Mouse (Mus musculus) brain, embryonic 14.5 days (tissue): ENCODE measurements around the gene 4930407I10Rik. TPM values are rescaled to one million over a fixed set of nuclear protein-coding genes. Genes with fewer than 3 reads are reported as not detected.
A peak's percentile ranks its signal among the peaks of the same experiment; 100 is the strongest.

Source experiments
- DNase-seq: peaks from one replicate; pipeline ENCODE4 v3.0.0-alpha.2; 2011; ENCODE audit warnings: low read depth
- CTCF ChIP-seq: fragments of 200-500 bp; IDR thresholded peaks from 2 replicates; pipeline ENCODE4 v1.5.1; 2012; ENCODE audit warnings: inconsistent platforms, mild to moderate bottlenecking, moderate library complexity, borderline replicate concordance; ENCODE audit not compliant: insufficient read depth, insufficient read length; ENCODE audit errors: extremely low read depth
- POLR2A ChIP-seq: fragments of 200-500 bp; IDR thresholded peaks from 2 replicates; pipeline ENCODE4 v1.6.1; 2012; ENCODE audit warnings: mild to moderate bottlenecking, inconsistent platforms, borderline replicate concordance; ENCODE audit not compliant: poor library complexity, insufficient read depth, insufficient read length, severe bottlenecking; ENCODE audit errors: extremely low read depth
- polyA plus RNA-seq: library from polyadenylated mRNA; depleted of rRNA; stranded (reverse); fragments of >200 nt; gene quantifications from 2 replicates; pipeline ENCODE4 v1.2.3, GENCODE M21; 2012; rRNA removed

The 4930407I10Rik gene
- 0.01 TPM in 1 of 2 replicates, not detected in the other for polyA plus RNA-seq

DNA sequence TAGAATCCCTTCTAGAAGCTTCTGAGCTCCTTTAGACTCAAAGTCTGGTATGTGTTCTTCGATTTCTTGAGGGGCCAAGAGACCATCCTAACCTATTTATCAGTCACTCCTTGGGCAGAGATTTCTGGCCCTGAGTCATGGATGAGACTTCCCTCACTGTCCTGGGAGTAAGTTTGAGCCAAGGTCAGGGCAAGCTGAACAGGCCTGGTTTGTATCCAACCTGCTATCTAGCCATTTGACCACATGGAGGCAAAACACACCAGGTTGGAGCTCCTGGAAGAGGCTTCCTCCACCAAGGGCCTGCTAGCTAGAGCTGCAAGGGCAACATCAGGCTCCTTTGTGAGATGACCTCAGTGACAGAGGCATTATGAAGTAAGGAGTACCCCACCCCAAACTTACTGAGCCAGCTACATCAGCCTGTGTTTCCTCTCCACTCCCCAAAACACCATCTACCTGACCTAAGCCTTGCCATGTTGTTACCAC is at the start of gene 4930407I10Rik:
TSS of gene 4930407I10Rik (plus strand) at position 433 of the 483 bp plus-strand sequence.
- TF ChIP-seq CTCF (no peak), POLR2A (no peak)

DNA sequence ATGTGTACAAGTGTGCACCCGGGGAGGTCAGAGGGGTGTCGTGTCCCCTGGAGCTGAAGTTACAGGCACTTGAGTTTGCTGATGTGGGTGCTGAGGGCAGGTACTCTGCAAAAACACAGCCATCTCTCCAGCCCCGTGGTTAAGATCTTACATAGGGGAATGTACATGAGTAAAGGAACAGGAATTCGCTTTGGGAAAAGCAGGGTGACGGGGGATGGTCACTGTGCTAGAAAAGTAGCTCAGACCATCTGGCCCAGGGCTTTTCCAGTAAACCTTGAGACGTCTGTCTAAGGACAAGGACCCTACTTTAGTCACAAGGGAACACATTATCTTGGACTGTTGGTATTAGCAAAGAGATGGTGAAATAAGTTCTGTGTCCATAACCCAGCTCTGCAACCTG is 47.0 kb upstream of the 4930407I10Rik start:
- DNase-seq, result no peak
- no peak for TF ChIP-seq POLR2A
- no peak for TF ChIP-seq CTCF

More for the DNA sequence above, at the start of gene 4930407I10Rik:
- DNase-seq, result no peak

DNA sequence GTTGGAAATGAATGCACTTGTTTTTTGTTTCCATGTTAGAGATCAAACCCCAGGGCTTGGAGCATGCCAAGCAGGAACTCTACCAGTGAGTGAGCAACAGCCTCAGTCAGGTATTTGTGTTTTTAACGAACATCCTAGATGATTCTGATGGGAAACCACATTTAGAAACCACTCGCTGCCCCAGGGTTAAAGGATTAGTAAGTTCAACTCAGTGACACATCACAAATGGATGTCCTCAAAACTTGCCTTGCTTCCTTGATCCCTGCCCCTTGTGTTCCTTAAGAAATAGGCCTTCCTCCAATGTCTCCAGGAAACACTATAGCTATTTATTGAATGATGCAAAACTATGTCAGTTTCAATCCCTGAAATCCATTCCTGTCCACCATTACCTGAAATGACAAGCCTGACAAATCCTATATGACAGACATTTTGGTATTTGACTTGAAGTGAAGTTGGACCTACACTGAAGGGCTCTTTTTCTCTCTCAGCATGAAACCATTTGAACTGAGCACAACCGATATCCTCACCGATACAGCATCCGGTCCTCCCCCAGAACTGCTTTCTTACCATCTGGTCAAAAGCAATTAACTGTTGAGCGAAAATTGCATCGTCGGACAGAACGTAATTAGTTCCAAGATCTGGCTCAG is 44.1 kb upstream of the 4930407I10Rik start:
- DNase-seq, result no peak
- TF ChIP-seq POLR2A, result no peak
- no peak for TF ChIP-seq CTCF

DNA sequence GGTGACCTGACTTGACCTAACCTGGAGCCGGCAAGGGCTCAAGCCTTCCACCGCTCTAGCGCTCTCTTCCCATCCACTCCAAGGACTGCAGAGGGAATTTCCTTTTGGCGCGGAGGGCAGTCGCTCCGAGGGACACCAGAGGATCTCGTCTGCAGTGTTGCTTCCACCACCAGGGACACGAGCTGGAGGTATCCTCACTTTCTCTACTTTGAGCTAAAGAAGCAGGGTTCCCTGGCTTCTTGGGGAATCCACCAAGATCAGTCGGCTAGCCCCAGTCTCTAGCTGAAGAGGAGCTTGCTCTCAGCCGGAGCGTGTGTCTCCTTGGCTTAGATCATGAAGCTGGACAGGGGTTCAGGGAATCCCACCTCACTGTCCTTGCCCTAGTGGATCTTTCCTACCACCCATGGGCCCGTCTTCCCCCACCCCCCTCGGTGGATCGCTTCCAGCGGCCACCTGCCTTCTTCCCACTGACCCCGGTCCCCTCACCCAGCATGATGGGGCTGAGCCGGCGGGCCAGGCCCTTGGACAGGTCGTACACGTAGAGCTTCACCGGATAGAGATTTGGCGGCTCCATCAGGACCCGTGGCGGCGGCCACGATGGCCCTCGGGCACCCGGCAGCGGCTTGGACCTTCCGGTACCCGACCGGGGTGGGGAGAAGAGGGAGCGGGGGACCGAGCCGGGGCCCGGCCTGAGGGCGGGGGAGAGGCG is 43.4 kb upstream of the 4930407I10Rik start:
- peak; percentile 23; the same call in 1 of the 2 replicates for TF ChIP-seq CTCF
- TF ChIP-seq POLR2A, result no peak
- peak; percentile 44 for DNase-seq

DNA sequence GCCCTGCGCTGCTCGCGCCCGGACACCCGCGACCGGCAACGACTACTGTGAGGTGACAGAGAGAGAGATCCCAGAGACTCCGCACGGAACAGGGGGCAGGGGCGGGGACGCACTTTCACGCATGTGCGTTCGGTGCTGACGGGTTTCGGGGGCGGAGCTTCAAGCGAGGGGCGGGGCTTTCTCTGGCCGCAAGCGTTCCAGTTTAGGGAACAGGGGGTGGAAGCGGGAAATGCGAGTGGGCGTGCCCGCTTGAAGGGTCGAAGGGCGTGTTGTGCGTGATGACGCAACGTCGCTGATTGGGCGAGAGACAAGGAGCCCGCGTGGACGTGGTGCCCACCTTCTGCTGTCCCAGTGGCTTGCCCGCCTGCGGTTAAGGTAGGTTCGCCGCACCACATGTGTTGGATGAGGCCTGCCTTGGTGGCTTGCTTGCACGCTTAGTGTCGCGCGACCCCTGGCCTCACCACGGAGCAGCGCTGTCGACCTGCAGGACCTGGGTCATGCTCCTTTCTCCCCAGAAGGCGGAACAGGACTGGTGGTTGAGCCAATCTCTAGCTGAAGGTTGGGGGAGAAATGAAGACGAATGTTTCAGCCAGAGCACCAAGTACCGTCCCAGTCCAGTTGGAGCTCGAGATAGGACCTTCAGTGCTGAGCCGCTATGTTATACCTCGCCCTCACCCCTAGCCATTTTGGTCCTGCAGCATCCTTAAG is 42.7 kb upstream of the 4930407I10Rik start:
- TF ChIP-seq POLR2A (peak; percentile 49; the same call in 1 of the 2 replicates), CTCF (peak; percentile 11; the same call in 1 of the 2 replicates)
- peak; percentile 99 for DNase-seq

DNA sequence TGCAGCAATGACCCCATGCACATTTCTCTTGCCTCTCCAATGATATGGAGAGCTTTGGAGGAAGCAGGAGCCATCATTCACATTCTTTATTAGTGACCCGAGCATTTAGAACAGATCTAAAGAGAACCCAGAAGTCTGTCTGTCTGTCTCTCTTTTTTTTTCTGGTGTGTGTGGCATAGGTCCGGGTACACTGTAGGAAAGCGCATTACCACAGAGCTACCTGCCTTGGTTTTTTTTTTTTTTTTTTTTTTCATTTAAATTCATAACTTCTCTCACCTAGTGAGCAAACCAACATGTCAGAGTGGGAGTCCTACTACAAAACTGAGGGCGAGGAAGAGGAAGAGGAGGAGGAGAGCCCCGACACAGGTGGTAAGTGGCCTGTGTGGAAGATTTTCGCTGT is 42.1 kb upstream of the 4930407I10Rik start:
- DNase-seq, result no peak
- TF ChIP-seq CTCF (no peak), POLR2A (no peak)

DNA sequence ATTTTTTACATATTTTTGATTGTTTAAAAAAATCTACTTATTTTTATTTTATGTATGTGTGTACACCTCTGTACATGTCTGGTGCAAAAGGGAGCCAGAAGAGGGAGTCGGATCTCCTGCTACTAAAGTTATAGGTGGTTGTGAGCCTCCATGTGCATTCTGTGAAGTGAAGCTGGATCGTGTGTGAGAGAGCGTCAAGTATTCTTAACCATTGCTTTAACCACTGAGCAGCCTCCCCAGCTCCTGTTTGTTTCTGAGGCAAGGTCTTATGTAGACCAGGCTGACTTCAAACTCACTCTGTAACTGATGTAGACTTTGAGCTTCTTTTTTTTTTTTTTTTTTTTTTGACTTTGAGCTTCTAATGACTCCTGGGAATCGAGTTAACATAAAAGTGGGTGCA is 41.5 kb upstream of the 4930407I10Rik start:
- no peak for TF ChIP-seq CTCF
- no peak for TF ChIP-seq POLR2A
- DNase-seq, result no peak

DNA sequence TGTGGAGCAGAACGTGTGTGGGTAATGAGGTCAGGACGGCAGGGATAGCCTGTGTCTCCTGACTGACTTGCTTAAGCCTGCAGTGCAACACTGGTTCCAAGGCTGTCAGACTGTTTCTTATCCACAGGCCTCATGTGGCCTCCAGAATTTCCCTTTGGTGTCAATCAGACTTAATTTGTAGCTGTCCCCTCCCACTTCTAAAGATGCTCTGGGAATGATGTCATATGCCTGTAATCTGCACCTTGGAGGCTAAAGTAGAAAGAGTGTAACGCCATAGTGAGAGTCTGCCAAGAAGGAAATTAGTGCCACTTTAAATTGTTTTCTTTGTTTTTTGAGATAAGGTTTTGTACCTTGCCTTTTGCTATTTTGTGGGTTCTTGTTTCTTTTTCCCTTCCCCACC is 39.7 kb upstream of the 4930407I10Rik start:
- DNase-seq, result no peak
- TF ChIP-seq POLR2A (no peak), CTCF (no peak)

DNA sequence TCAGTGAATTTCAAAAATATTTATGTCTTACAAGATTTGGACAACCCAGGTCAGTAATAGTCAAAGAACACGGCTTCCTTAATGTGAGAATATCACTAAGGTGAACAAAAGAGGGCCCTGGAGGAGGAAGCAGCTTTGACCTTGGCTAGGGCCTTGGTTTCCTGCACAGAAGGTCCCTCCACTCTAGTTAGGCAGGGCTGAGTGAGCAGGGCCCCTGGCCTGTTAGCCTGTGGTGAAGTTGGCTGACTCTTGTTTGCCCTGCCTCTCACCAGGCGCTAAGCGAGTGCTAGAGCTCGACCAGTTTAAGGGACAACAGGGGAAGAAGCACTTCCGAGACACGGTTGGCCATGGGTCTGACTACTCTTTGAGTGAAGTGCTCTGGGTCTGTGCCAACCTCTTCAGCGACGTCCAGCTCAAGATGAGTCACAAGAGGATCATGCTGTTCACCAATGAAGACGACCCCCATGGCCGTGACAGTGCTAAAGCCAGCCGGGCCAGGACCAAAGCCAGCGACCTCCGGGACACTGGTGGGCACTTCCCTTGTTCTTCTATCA is 36.3 kb upstream of the 4930407I10Rik start:
- no peak for DNase-seq
- TF ChIP-seq POLR2A, result no peak
- TF ChIP-seq CTCF, result no peak

DNA sequence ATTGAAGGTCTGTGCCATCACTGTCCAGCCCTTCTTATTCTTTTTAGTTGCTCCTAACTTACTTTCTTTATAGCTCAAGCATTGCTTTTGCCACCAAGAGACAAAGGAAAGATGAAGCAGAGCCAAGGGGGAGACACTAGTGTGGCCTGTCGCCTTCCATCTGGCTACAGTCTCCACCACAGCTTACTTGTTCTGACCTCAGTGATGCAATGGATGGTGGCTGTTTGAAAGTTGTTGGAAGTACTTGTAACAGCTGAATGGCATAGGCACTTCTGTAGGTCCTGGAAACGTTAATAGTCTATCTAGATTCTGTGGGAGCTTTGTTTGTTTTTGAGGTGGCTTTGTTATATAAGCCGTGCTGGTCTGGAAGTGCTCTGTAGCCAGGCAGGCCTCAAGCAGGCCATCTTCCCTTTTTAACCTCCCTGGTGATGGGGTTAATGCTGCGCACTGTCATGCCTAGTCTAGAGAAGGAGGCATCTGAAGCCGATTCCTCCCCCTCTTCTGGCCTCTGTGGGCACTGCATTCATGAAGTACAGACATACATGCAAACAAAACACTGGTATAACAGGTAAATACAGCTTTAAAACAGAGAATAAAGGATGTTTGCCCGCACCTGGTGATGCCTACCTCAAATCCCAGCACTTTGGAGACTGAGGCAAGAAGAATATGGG is 34.9 kb upstream of the 4930407I10Rik start:
- no peak for TF ChIP-seq CTCF
- TF ChIP-seq POLR2A, result no peak

DNA sequence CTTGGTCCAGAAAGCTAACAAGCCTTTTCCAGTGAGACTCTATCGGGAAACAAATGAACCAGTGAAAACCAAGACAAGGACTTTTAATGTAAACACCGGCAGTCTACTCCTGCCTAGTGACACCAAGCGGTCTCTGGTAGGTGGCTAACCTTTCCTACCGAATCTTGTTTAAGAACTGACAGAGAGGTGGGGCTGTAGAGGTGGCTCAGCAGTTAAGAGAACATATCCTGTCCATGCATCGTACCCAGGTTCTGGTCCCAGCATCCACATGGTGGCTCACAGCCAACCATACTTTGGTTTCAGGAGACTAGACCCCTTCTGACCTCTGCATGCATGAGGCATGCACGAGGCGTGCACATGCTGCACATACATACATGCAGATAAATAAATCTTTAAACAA is 31.7 kb upstream of the 4930407I10Rik start:
- TF ChIP-seq CTCF, result no peak
- TF ChIP-seq POLR2A, result no peak
- DNase-seq, result no peak

More for the DNA sequence above, 34.9 kb upstream of the 4930407I10Rik start:
- no peak for DNase-seq

DNA sequence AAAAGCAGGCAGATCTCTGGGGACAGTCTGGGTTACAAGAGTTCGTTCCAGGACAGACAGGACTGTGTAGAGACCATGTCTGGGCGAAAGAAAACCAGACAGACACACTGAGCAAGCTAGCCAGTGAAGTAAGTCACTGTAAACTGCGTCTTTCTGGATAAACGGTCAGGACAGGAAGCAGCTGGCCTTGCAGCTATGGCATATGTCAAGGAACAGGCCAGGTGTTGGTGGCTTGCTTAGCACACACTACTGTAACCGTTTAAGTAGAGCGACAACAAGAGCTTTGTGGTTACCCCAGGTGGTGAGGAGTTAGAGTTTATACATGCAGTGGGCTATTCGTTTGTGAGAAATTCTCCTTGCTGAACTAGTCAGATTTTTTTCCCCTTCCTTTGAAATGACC is 31.2 kb upstream of the 4930407I10Rik start:
- DNase-seq, result no peak
- TF ChIP-seq CTCF (no peak), POLR2A (no peak)
